In genomic region chr15:95655860-95656259, GRCm38 (mm10) we compare ENCODE assay signal across 13 mouse cellular contexts. TPM values are rescaled to one million over a fixed set of nuclear protein-coding genes. Genes with fewer than 3 reads are reported as not detected.
DNase-seq lines count a peak whose midpoint lies in the region; ATAC-seq and TF ChIP-seq lines count a peak whose summit lies in the region.
"Had no signal": no experiment of that assay in that cellular context is flagged by ENCODE, and none has a peak within 500 bp of the region (broad histone marks: within the 10 kb centered on the region; RNA-seq: fewer than 3 reads in every experiment).

Gene Dbx2 (minus strand): TSS chr15:95655960.

- no peak within 1 kb of the TSS for H3K4me3 ChIP-seq in cerebellum, adult 2 months (replicated peaks; ENCODE audit: insufficient read depth, low read depth, low read length)
- no peak within 1 kb of the TSS for H3K4me3 ChIP-seq in neural tube, embryonic 12.5 days

- H3K27me3 ChIP-seq in cerebellum, adult 2 months (ENCODE audit: control insufficient read depth, insufficient read depth, low read length), result peaks cover 4% of the 10 kb centered on the region; the same call in 1 of the 2 replicates
- H3K27me3 ChIP-seq in neural tube, embryonic 12.5 days (replicated peaks), result peaks cover 78% of the 10 kb centered on the region

- H3K36me3 ChIP-seq in neural tube, embryonic 12.5 days, result no peaks in the 10 kb centered on the region

- peak within 1 kb of the TSS; percentile 70 for H3K4me2 ChIP-seq in neural tube, embryonic 12.5 days (replicated peaks)

- no peaks in the 10 kb centered on the region for H3K9me3 ChIP-seq in neural tube, embryonic 12.5 days

- WGBS in cerebellum, adult 2 months, result 84% methylated on average over 5 of the region's 5 CpGs
- 78% methylated on average over 5 of the region's 5 CpGs for WGBS in neural tube, embryonic 12.5 days

- TF ChIP-seq POLR2A in cerebellum, adult 2 months (IDR thresholded peaks at IDR 0.05; ENCODE audit: borderline replicate concordance, insufficient read depth, low read length), result no peak

- ATAC-seq in cerebellum, adult (ENCODE audit: insufficient number of reproducible peaks, low FRiP score, low TSS enrichment), result no peak
- ATAC-seq in neural tube, embryonic 12.5 days (ENCODE audit: low FRiP score, low read depth), result no peak

- no peaks in the 10 kb centered on the region for H3K4me1 ChIP-seq in cerebellum, adult 2 months (ENCODE audit: control insufficient read depth, insufficient read depth, low read length)
- H3K4me1 ChIP-seq in neural tube, embryonic 12.5 days, result peaks cover 19% of the 10 kb centered on the region

- TF ChIP-seq CTCF in cerebellum, adult 2 months (IDR thresholded peaks at IDR 0.05; ENCODE audit: borderline replicate concordance, insufficient read depth, low read depth, low read length), result no peak

- no peak within 1 kb of the TSS for H3K27ac ChIP-seq in cerebellum, adult 2 months (ENCODE audit: insufficient read depth, low read length)
- no peak within 1 kb of the TSS for H3K27ac ChIP-seq in neural tube, embryonic 12.5 days

- DNase-seq in cerebellum, adult 2 months, result no peak
- DNase-seq in left cerebral cortex, adult 8-10 months (ENCODE audit: low spot score in 2 of 2), result no peak
- DNase-seq in left cerebral cortex, adult 11 months (ENCODE audit: low spot score), result no peak
- DNase-seq in layer of hippocampus, postnatal 25 days (ENCODE audit: extremely low spot score in 1 of 2, low spot score in 1 of 2), result no peak
- no peak for DNase-seq in gastrocnemius, adult 8-10 months (ENCODE audit: low spot score in 2 of 2)
- DNase-seq in thymus, postnatal 14 days, result no peak
- DNase-seq: cerebellum, postnatal 10 days; heart, postnatal 10 days; lung, postnatal 4 days; retina, postnatal 1 day; thymus, adult 18-20 months had no signal

- H3K9ac ChIP-seq in neural tube, embryonic 12.5 days, result no peak within 1 kb of the TSS

RNA-seq across cellular contexts. Expression of gene Dbx2, which starts in this region (rescaled TPM):
- 15.5 and 21.1 TPM in 2 replicates for polyA plus RNA-seq in cerebellum, adult 2 months (2012; rRNA removed)
- total RNA-seq in left cerebral cortex, adult 8-10 months (2022), result 10 to 100 TPM; 20.5 to 29.2 (median 23.5) TPM
- 10 to 100 TPM; 31.8 to 32.1 TPM for total RNA-seq in layer of hippocampus, postnatal 25 days (2021)
- 5.7 and 8.5 TPM in 2 replicates for polyA plus RNA-seq in neural tube, embryonic 12.5 days (2016; fragmentation: Nextera tagmentation; extraction: Ambion mirVana)
- total RNA-seq in gastrocnemius, adult 8-10 months (2022), result not detected
- total RNA-seq: heart, postnatal 10 days had no signal

Comparison
In these comparisons a context has a peak if more than half of its experiments do, and no peak if none do; other contexts are left out.
1. RNA of gene Dbx2 (total RNA-seq): 31.8 to 32.1 TPM in layer of hippocampus, postnatal 25 days and 20.5 to 29.2 TPM in left cerebral cortex, adult 8-10 months; not detected in gastrocnemius, adult 8-10 months; every median in the first group is over 10 times any median in the second.